Mouse (Mus musculus) G1E (cell line): ENCODE data around the gene Wwc2.

Source experiments
- CTCF ChIP-seq: IDR thresholded peaks from 2 replicates; pipeline ENCODE4 v1.5.1; 2012; ENCODE audit warnings: low read depth, low read length, inconsistent platforms, mixed read lengths
- POLR2AphosphoS5 ChIP-seq: IDR thresholded peaks from 2 replicates; pipeline ENCODE4 v1.6.1; 2012; ENCODE audit warnings: low read depth, low read length, inconsistent platforms; ENCODE audit not compliant: insufficient replicate concordance

GRCm38 (mm10) chr8:47924921-47925320 is 65.8 kb downstream of the Wwc2 start:
- TF ChIP-seq POLR2AphosphoS5 = no peak
- TF ChIP-seq CTCF = no peak
